Mouse (Mus musculus) heart, adult 2 months (tissue): ENCODE measurements around the gene Hist4h4.

Experiments
- CTCF ChIP-seq: fragments of 200-600 bp; IDR thresholded peaks from 2 replicates; pipeline ENCODE4 v1.8.1; 2022; ENCODE audit warnings: antibody characterized with exemption, mild to moderate bottlenecking, moderate library complexity
- POLR2A ChIP-seq: fragments of 200-500 bp; IDR thresholded peaks from 2 replicates; pipeline ENCODE4 v1.6.1; 2011; ENCODE audit warnings: mild to moderate bottlenecking, low read depth, low read length, control low read depth; ENCODE audit not compliant: insufficient read depth

DNA sequence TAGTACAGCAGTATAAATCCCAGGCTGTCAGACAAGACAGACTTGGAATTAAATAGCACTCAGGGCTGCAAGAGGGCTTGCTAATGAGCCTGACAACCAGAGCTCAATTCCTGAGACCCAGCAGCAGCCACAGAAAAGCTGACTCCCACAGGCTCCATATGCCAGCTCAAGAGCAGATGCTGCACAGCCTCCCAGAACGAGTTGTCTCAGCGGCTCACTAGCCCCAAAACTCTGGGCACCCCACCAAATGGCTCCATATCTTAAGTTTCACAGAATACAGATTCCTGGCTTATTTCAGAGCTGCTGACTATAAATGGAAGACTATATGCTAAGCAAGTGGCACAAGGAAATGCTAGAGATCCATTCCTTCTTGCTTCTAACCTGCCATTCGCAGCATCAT, 13.3 kb upstream of the Hist4h4 start:
- TF ChIP-seq POLR2A (no peak), CTCF (no peak)
